Mouse (Mus musculus): ENCODE results near the gene Rpusd1. TPM values are rescaled to one million over a fixed set of nuclear protein-coding genes. Genes with fewer than 3 reads are reported as not detected.

The Rpusd1 gene
- polyA plus RNA-seq, 1 experiment = 45.0 TPM

DNA sequence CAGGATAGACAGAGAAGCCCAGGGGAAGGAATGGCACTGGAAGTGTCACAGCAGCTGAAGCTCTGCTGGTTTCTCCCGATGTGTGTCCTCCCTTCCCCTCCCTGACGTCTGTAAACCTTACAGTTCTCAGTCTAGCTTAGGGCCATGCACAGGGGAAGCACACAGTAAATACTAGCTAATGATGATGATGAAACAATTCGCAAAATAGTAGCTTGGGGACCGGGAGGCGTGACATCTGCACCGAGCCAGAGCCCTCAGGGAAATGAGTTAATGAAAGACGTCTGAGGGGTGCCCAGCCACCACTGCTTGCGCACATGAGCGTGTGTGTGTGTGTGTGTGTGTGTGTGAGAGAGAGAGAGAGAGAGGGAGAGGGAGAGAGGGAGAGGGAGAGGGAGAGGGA lies 41.9 kb downstream of the Rpusd1 start:
- H3K4me3 ChIP-seq (replicated peaks; ENCODE audit: extremely low read depth, low read depth, low read length) = no peak overlapping the region
- 51% methylated on average over 9 of the region's 9 CpGs for WGBS
- no peak for DNase-seq
- no peak for TF ChIP-seq POLR2A (IDR thresholded peaks at IDR 0.05; ENCODE audit: borderline replicate concordance, extremely low read depth, low read depth, low read length)
- TF ChIP-seq CTCF (IDR thresholded peaks at IDR 0.05; ENCODE audit: insufficient read depth, low read length) = no peak
- H3K4me1 ChIP-seq (ENCODE audit: control insufficient read depth, insufficient read depth, low read length) = peaks cover 3% of the 10 kb centered on the region; the same call in 1 of the 2 replicates

DNA sequence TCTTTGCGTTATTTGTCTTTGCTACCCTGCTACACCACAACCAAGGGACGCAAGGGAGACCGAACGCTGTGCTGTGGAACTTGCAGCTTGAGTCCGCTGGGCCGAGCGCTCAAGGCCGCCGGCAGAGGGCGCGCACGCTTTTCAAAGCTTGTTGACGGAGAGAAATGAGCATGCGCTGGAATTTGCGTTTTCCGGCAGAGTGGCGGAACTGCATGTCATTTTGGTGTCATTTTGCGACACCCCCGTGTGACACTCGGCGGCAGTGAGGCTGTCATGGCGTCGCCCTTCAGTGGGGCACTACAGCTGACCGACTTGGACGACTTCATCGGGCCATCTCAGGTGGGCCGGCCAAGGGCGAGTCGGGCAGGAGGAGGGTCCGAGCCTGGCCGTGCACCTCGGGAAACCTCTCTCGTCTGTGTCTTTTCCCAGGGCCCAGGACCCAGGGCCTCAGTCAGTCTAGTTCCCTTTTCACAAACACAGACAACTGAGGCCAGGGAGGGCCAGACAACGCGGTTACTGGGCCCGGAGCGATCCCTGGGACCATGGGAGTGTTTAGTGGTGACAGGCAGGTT lies 46.2 kb downstream of the Rpusd1 start, which contains the start of gene Narfl:
Gene Narfl, plus strand, starts transcription at position 228 of the 572 bp plus-strand sequence.
- under 1% methylated on average over 37 of the region's 37 CpGs for WGBS
- H3K4me3 ChIP-seq (replicated peaks; ENCODE audit: extremely low read depth, low read depth, low read length) = peak within 1 kb of the TSS; percentile 63
- H3K4me1 ChIP-seq (ENCODE audit: control insufficient read depth, insufficient read depth, low read length) = peaks cover 4% of the 10 kb centered on the region; the same call in 1 of the 2 replicates
- peak; percentile 98 for DNase-seq
- TF ChIP-seq CTCF (IDR thresholded peaks at IDR 0.05; ENCODE audit: insufficient read depth, low read length) = peak; percentile 83
- peak; percentile 87 for TF ChIP-seq POLR2A (IDR thresholded peaks at IDR 0.05; ENCODE audit: borderline replicate concordance, extremely low read depth, low read depth, low read length)

DNA sequence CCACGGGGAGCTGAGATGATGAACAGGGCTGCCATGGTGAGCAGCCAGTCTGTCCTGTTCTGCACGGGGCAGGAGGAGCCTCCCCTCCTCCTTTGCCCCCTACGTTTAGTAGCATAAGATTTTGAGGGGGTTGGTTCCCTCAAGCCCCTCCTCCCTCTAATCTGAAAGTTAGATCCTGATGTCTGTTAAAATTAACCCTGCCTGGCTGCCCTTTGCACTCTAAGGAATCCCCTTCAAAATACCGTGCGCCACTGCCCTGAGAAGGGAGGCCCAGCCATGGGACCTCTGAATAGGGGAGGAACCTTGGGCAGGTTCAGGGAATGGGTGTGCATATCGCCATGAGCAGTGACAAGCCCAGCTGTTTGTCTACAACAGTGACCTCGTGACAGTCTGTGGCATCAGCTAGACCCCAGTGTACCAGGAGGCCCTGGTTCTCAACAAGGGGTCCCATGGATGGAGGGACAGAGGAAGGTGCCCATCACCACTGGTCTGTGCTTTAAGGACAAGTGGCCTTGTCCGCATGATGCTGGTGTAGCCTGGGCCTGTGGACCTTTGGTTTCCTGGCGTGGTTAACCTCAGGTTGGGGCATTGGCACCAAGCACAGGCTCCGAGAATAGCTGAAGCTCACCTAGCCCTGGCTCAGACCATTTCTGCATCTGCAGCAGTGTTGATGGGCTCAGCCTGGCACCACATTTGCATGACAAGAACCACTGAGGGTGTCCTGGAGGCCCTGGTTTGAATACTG lies 48.0 kb downstream of the Rpusd1 start:
- 82% methylated on average over 10 of the region's 10 CpGs for WGBS
- no peak for TF ChIP-seq POLR2A (IDR thresholded peaks at IDR 0.05; ENCODE audit: borderline replicate concordance, extremely low read depth, low read depth, low read length)
- peaks cover 4% of the 10 kb centered on the region; the same call in 1 of the 2 replicates for H3K4me1 ChIP-seq (ENCODE audit: control insufficient read depth, insufficient read depth, low read length)
- no peak overlapping the region for H3K4me3 ChIP-seq (replicated peaks; ENCODE audit: extremely low read depth, low read depth, low read length)
- no peak for DNase-seq

DNA sequence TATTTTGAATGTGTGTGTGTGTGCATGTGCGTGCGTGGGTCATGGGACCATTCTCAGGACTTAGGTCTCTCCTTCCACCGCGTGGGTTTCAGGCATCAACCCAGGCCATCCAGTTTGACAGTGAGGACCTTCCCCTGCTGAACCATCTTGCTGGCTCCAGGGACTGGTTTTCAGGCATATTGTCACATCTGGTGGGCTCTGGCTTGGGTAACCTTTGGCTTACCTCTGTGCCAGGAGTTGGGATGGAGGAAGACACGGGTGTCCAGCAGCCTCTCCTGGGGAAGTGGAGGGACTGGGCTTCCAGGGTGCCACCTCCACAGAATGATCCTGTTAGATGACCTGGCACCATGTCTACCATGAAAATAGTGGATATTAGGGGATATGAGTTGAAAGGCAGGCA lies 50.5 kb downstream of the Rpusd1 start:
- no peak for DNase-seq
- H3K4me1 ChIP-seq (ENCODE audit: control insufficient read depth, insufficient read depth, low read length) = peaks cover 4% of the 10 kb centered on the region; the same call in 1 of the 2 replicates
- 88% methylated on average over 5 of the region's 5 CpGs for WGBS
- no peak overlapping the region for H3K4me3 ChIP-seq (replicated peaks; ENCODE audit: extremely low read depth, low read depth, low read length)
- TF ChIP-seq POLR2A (IDR thresholded peaks at IDR 0.05; ENCODE audit: borderline replicate concordance, extremely low read depth, low read depth, low read length) = no peak
- no peak for TF ChIP-seq CTCF (IDR thresholded peaks at IDR 0.05; ENCODE audit: insufficient read depth, low read length)

Other genes with a start within 250 kb of the Rpusd1 start
- 0.06 and 0.08 TPM in 2 replicates for gene Sstr5, start 230.4 kb upstream of the Rpusd1 start, polyA plus RNA-seq (2012; rRNA removed)
- 0.49 and 0.62 TPM in 2 replicates for gene Sox8, start 157.0 kb upstream of the Rpusd1 start, polyA plus RNA-seq (2012; rRNA removed)
- gene Lmf1, start 148.6 kb upstream of the Rpusd1 start, polyA plus RNA-seq (2012; rRNA removed) = 15.8 and 22.4 TPM in 2 replicates
- 0.36 TPM in 1 of 2 replicates, not detected in the other for gene Gng13, start 10.5 kb upstream of the Rpusd1 start, polyA plus RNA-seq (2012; rRNA removed)
- 3.0 and 4.2 TPM in 2 replicates for gene Chtf18, start 251 bp upstream of the Rpusd1 start, polyA plus RNA-seq (2012; rRNA removed)
- gene Mslnl, start 8.4 kb downstream of the Rpusd1 start, polyA plus RNA-seq (2012; rRNA removed) = 0.23 and 0.25 TPM in 2 replicates
- gene Msln, start 26.7 kb downstream of the Rpusd1 start, polyA plus RNA-seq (2012; rRNA removed) = 71.2 and 78.4 TPM in 2 replicates
- gene Narfl, start 46.1 kb downstream of the Rpusd1 start, polyA plus RNA-seq (2012; rRNA removed) = 13.1 and 20.1 TPM in 2 replicates
- 48.9 and 56.2 TPM in 2 replicates for gene Haghl, start 58.0 kb downstream of the Rpusd1 start, polyA plus RNA-seq (2012; rRNA removed)
- gene Ccdc78, start 58.9 kb downstream of the Rpusd1 start, polyA plus RNA-seq (2012; rRNA removed) = 14.0 and 15.6 TPM in 2 replicates
- gene Fam173a, start 65.2 kb downstream of the Rpusd1 start, polyA plus RNA-seq (2012; rRNA removed) = 114 and 128 TPM in 2 replicates
- 0.41 TPM in 1 of 2 replicates, not detected in the other for gene AC134908.4, start 68.0 kb downstream of the Rpusd1 start, polyA plus RNA-seq (2012; rRNA removed)
- 40.3 and 44.9 TPM in 2 replicates for gene Metrn, start 69.5 kb downstream of the Rpusd1 start, polyA plus RNA-seq (2012; rRNA removed)
- gene Fbxl16, start 81.4 kb downstream of the Rpusd1 start, polyA plus RNA-seq (2012; rRNA removed) = 4.0 and 5.0 TPM in 2 replicates
- gene Wdr24, start 96.0 kb downstream of the Rpusd1 start, polyA plus RNA-seq (2012; rRNA removed) = 29.4 and 34.3 TPM in 2 replicates
- 55.1 and 65.2 TPM in 2 replicates for gene Jmjd8, start 101.2 kb downstream of the Rpusd1 start, polyA plus RNA-seq (2012; rRNA removed)
- 131 and 160 TPM in 2 replicates for gene Stub1, start 105.7 kb downstream of the Rpusd1 start, polyA plus RNA-seq (2012; rRNA removed)
- 9.1 and 14.1 TPM in 2 replicates for gene Rhbdl1, start 109.6 kb downstream of the Rpusd1 start, polyA plus RNA-seq (2012; rRNA removed)
- gene Gm20683, start 114.1 kb downstream of the Rpusd1 start, polyA plus RNA-seq (2012; rRNA removed) = 29.1 and 36.2 TPM in 2 replicates
- 59.6 and 61.2 TPM in 2 replicates for gene Rhot2, start 117.2 kb downstream of the Rpusd1 start, polyA plus RNA-seq (2012; rRNA removed)
- 35.7 and 40.3 TPM in 2 replicates for gene Wdr90, start 133.8 kb downstream of the Rpusd1 start, polyA plus RNA-seq (2012; rRNA removed)
- 22.7 and 31.1 TPM in 2 replicates for gene Mcrip2, start 141.1 kb downstream of the Rpusd1 start, polyA plus RNA-seq (2012; rRNA removed)
- 78.1 and 103 TPM in 2 replicates for gene Mettl26, start 147.4 kb downstream of the Rpusd1 start, polyA plus RNA-seq (2012; rRNA removed)
- 1.0 and 1.4 TPM in 2 replicates for gene Wfikkn1, start 153.2 kb downstream of the Rpusd1 start, polyA plus RNA-seq (2012; rRNA removed)
- gene Rab40c, start 192.1 kb downstream of the Rpusd1 start, polyA plus RNA-seq (2012; rRNA removed) = 40.2 and 62.6 TPM in 2 replicates
- 107 and 131 TPM in 2 replicates for gene Pigq, start 217.3 kb downstream of the Rpusd1 start, polyA plus RNA-seq (2012; rRNA removed)
- 24.4 and 37.5 TPM in 2 replicates for gene Nhlrc4, start 217.3 kb downstream of the Rpusd1 start, polyA plus RNA-seq (2012; rRNA removed)
- not detected in 2 replicates for gene A930017K11Rik, start 224.9 kb downstream of the Rpusd1 start, polyA plus RNA-seq (2012; rRNA removed)